Mouse (Mus musculus): ENCODE data around the gene Thap4.

The Thap4 gene

DNA sequence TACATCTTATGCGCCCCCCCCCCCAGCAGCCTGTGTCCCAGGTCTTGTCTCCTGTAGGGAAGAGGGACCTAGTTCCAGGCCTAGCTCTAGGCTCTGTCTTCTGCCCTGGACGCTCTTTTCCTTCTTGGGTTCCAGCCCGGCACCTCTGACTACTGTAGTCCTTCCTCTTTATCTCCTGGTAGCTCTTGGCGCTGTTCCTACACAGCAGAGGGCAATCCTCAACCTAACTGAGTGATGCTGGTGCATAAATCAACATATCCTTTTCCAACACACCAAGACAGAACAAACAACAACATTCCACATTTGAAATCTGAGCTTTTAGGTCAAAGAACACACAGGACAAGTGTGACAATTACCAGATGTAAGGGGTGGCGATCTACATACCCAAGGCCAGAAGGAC is 8.5 kb downstream of the Thap4 start:
- no peak for DNase-seq (ENCODE audit: low read depth, low spot score)

DNA sequence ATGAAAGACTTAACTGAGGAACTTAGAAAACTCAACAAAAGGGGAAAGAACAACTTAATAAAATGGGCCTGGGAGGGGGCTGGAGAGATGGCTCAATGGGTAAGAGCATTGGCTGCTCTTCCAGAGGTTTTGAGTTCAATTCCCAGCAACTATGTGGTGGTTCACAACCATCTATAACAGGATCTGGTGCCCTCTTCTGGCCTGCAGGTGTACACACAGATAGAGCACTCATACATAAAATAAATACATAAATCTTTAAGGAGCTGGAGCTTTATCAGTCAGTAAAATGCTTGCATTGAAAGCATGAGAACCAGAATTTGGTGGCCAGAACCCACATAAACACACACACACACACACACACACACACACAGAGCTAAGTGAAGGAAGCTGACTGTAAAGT is 11.8 kb downstream of the Thap4 start:
- no peak for DNase-seq (ENCODE audit: low read depth, low spot score)

DNA sequence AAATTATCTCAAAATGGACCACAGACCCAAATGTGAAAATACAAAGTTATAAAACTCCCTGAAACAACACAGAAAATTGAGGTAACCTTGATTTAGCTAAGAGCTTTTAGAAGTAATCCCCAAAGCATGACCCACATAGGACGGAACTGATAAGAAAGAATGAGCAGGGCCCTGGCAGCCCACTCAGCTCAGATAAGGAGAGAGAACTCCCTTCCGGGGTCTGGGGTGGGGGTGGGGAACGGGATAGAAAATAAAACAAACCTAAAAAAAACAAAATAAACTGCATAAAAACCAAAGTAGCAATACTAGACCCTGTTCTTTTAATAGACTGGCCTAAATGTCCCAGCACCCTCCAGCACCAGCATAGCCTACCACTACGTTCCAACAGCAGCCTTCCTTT is 12.7 kb downstream of the Thap4 start:
- no peak for DNase-seq (ENCODE audit: low read depth, low spot score)

DNA sequence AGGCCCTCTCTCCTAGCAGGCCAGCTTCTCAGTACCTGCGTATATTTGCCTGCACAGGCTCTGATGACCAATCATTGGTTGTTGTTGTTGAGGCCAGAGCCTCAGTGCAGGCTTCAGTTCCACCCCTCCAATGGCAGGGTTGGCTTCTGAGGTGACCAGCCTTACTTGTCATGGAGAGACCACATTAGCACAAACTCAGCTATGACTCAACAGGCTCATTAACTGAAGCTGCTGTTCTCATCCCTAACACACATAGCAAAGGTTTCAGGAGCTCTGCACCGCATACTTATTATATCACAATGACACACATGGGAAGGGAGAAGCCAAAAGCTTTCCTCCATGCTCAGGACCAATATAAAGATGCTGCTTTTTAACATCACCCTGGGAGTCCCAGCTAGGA is 14.0 kb downstream of the Thap4 start:
- DNase-seq (ENCODE audit: low read depth, low spot score), result no peak

DNA sequence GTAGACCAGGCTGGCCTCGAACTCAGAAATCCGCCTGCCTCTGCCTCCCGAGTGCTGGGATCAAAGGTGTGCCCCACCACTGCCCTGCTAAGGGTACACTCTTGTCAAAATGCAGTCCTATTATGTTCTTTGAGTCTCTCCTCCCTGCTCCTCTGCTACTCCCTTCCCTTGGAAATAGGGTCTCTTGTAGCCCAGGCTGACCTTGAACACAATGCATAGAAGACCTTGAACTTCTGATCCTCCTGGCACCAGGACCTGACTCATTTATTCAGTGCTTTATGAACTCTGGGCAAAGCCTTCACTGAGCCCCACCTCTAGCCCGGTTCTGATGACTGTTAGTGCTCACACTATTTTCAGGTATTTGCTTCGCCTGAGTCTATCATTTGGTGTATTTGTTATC is 17.0 kb downstream of the Thap4 start:
- DNase-seq (ENCODE audit: low read depth, low spot score), result no peak

DNA sequence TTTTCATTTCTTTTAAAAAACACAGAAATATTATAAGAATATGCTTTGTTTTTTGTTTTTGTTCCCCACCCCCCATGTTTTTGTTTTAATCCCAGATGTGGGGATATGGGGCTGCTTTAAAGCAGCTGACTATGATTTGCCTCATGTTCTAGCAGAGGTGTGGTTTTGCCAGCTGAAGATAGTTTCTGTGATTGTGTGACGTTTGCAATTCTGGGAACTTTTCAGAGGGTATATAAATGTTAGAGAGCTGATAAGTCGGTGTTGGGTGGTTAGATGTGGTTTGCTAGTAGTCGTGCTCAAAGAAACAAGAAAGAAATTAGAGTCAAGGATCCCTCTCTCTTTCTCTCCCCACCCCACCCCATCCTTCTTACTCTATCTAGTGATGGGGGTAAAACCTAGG is 18.8 kb downstream of the Thap4 start:
- no peak for DNase-seq (ENCODE audit: low read depth, low spot score)

DNA sequence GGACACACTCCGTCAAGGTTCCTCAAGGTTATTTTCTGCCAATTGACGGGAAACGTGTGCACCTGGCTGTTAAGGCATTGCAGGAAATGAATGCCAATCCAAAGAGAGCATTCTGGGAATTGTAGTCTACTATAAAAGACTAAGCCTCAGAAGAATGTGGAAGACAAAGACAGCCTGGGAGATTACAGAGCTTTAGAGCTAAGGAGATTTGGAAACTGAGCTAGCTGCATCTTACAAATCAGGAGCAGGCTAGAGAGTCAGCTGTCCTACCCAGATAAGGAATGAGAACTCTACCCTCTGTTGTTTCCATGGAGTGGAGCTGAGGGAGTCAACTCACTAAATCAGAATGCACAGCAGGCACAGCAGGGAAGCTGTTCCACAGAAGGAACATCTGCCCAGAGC is 22.8 kb downstream of the Thap4 start:
- DNase-seq (ENCODE audit: low read depth, low spot score), result no peak

DNA sequence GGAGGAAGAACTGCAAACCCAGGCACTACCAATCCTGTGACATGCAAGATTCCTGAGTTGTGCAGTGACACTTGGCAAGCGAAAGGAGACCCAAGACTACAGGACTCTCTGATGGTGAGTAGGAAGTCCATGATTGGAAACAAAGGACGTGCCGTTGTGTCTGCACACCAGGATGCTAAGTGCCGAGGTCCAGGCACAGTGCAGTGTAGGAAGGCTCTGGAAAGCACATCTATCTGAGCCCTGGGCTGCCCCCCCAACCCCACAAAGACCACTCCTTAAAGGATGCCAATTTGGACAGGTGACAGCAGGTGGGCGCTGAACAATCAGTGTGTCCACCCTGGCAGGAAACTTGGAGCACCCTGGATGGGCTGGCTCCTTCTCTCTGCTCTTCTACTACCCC is 23.6 kb downstream of the Thap4 start:
- no peak for DNase-seq (ENCODE audit: low read depth, low spot score)

DNA sequence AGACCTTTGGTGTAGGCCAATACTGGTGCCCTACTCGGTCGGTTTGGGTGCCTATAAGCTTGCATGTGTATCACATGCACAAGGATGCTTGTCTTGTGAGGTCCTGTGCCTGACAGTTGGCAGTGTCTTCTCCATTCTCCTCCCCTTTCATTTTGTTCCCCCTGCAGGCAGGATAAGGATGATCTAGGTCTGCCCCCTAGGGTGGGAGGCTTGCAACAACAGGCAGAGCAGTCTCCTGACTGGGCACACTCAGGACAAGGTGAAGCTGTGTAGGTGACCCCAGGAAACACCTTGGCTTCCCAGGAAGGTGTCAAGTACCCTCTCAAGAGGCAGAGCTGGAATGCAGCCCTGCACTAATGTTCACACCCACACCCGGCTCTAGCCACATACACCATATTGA is 27.7 kb downstream of the Thap4 start:
- DNase-seq (ENCODE audit: low read depth, low spot score), result no peak

DNA sequence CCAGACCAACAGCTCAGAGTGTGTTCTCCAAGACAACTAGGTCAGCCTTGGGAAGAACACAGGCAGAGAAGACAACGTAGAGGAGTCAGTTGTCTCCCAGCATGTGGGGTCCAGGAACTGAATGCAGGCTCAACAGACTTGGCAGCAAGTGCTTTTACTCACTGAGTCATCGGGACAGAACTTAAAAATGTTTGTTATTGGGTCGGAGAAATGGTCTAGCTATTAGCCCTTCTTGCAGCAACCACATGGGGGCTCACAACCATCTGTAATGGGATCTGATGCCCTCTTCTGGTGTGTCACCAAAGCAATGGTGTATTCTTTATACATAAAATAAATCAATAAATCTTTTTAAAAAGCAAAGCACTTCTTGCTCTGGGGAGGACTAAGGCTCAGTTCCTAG is 28.5 kb downstream of the Thap4 start:
- no peak for DNase-seq (ENCODE audit: low read depth, low spot score)

DNA sequence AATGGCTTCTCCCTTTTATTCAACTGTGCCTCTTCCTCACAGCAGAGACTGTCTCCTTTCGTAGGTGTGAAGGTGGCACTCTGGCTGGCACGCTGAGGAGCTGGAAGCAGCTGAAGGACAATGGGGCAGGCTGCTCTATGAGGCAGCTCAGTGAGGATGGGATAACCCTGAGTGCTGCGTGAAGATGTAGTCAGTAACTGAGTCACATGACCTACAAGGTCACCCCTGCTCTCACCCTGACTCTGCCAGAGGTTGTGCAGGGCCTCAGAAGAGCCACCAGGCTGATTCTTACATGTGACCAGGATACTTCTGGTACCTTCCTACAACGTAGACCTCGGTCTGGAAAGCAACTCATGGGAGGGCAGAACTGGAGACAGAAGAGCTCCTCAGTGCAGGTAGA is 29.0 kb downstream of the Thap4 start:
- no peak for DNase-seq (ENCODE audit: low read depth, low spot score)

DNA sequence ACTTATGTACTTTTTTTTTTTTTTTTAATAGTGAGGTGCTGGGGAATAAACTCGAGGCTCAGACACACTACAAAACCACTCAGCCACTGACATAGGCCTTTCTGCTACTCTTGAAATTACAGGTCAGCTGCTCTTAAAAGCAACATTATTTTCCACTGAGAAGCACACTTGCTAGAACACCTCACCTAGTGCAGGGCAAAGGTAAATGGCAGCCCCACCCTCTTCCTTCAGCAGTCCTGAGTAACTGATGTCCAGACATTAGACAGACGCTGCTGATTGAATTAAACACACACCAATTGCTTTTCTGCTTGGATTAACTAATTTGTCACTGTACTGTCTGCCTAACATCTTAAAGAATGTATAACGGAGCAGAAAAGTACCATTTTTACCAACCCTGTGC is 30.0 kb downstream of the Thap4 start:
- no peak for DNase-seq (ENCODE audit: low read depth, low spot score)

DNA sequence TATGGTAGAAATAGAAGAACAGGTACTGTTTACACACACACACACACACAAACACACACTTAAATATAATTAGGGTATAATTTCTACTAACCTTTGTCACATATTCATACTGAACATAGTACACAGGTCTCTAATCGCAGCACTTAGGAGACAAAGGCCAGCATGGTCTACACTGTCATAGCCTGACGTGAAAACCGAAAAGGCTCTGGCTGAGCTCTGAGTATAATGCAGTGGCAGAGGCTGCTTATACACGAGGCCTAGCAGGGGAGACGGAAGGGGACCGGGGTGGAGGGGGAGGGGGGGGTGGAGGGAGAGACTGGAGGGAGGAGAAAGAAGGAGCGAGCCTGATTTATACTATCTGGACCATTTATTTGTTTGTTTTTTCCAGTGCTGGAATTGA is 33.1 kb downstream of the Thap4 start:
- no peak for DNase-seq (ENCODE audit: low read depth, low spot score)

DNA sequence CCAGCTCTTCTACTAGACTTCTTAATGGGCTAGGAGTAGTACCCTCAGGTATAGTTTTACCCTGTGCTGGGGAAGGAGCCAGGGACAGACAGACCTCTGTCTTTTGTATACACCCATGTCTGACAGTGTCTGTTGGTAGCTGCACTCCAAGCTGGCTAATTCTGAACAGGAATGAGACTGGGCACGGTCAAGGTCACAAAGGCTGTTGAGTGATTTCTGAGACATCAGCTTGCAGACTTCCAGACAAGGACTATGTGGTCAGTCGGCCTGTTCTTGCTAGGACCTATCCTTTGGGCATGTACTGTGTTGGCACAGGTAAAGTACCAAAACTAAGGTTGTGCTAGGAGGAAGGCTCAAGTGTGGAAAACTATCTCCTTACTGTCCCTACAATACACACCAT is 38.5 kb downstream of the Thap4 start:
- DNase-seq (ENCODE audit: low read depth, low spot score), result no peak

DNA sequence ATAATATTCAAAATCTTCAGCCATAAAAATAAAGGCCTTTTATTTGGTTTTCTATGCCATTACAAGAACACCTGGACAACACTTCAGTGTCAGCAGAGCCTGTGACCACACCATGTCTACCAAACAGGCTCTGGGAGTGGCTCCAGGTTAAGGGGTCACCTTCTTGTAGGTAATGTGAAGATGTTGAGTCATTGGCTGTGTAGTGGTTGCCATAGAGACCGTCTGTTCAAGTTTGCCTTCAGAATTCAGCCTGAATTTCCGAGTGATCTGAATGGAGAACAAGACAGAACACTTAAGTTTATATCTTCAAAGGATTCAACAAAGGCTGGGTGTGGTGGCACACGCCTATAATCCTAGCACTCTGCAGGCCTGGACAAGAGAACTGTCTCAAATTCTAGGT is 49.3 kb downstream of the Thap4 start:
- DNase-seq (ENCODE audit: low read depth, low spot score), result no peak

DNA sequence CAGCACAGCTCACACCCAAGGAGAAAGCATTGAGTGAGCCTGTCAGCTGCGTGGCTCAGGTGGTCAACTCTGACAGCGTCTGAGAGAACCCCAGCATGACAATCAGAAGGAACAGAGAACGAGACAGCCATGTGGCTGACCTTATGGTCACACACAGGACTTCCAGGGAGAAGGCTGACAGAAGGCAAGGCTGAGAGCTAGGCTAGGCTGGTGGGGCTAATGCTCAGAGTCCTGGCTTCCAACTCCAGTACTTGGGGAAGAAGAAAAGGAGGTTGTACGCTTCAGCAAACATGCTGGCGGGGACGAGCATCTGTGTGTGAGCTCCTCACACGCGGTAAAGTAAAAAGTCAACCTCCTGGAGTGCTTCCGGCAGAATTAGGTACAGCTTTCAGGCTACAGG is 50.3 kb downstream of the Thap4 start:
- DNase-seq (ENCODE audit: low read depth, low spot score), result no peak

DNA sequence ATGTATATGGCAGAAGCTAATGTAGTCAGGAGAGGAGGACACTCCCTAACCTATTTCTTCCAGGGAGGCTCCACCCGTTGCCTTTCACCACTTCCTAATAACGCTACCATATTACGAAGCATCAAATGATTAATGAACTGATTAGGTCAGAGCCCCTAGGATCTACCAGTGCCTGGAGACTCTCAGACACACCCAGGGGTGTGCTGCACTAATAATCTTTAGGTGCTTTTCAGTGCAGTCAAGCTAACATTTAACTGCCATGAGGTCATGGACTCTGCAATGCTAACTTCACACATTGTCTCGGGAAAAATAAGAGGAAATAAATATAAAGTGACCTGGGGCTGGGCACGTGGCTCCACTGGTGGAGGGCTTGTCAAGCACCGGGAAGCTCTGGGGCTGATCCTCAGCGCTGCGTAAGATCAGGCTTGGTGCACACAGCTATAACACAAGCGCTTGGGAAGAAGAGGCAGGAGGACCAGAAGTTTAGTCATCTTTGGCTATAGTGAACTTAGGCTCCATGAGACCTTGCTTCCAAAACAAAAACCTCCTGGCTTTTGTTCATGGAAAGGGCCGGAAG is 51.1 kb downstream of the Thap4 start:
- DNase-seq (ENCODE audit: low read depth, low spot score), result no peak

DNA sequence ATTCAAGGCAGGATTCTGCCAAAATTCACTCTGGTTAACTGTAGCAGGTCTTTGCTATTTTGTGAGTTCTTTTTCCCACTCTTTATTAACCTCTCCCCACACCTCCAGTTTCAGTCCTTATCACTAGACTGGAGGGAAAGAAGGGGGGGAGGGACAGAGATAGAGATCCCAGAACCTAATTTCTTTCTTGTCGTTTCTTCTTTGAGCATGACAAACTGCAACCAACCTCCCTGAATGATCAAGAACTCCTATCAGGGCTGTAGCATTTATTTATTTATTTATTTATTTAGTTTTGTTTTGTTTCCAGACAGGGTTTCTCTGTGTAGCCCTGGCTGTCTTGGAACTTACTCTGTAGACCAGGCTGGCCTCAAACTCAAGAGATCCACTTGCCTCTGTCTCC is 52.6 kb downstream of the Thap4 start:
- DNase-seq (ENCODE audit: low read depth, low spot score), result no peak

DNA sequence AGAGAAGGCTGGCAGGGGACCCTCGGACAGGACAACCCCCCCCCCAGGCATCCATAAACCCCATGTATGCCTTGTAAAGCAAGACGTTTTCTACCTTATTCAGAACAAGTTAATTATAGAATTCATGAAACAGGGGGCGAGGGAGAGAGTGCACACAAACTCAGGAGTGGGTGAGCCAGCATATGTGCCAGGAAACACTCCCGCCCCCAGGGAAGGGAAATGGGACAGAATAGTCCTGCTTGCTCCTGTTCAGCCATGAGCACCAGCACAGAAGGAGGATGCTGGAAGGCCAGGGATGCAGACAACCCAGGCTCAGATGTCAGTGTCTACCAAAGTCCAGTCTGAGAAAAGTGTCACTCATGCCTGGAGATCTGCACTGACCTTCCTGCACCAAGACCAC is 55.5 kb downstream of the Thap4 start:
- DNase-seq (ENCODE audit: low read depth, low spot score), result no peak

DNA sequence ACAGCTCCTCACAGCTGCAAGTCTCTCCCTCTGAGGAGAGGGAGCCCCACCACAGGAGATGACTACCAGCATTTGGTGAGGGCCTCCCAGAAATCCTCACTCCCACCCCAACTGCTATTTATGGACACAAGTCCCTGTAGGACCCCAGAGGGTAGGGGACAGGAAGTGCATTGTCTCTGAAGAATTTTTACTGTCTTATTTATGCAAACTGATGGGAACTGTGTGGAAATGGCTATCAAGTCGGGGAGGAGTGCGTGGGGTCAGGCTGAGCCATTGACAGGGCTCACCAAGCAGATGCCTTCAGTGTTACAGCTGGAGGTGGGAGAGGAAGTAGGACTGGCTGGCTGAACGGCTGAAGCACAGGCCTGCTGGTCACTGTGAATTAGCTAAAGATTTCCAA is 57.3 kb downstream of the Thap4 start:
- DNase-seq (ENCODE audit: low read depth, low spot score), result no peak

DNA sequence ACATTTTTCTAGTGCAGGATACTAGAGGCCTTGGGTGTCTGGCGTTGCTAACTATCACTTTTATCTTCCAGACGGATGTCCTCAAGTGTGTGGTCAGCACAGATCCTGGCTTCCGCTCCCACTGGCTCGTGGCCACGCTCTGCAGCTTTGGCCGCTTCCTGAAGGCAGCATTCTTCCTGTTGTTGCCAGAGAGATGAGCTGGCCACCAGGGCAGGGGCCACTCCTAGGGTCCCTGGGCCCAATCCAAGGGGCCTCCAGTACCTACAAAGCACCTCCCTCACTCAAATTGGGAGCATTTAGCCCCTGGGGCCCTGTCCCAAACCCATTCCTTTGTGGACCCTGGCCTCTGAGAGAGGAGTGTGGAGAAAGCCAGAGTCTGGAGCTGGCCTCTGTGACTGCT is 59.7 kb downstream of the Thap4 start:
- no peak for DNase-seq (ENCODE audit: low read depth, low spot score)

DNA sequence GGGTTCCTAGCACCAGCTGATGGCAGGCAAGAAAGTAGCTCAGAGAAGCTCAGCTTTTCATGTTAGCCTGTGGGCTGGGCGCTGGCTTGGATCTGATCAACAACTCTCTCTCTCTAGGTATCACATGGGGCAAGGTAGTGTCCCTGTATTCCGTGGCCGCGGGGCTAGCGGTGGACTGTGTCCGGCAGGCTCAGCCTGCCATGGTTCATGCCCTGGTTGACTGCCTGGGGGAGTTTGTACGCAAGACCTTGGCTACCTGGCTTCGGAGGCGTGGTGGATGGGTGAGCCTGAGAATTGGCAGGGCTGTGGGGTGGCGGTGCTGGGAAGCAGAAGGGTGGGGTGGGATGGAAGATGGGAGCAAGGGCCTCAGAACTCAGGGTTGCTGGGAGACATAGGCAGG is 60.7 kb downstream of the Thap4 start:
- no peak for DNase-seq (ENCODE audit: low read depth, low spot score)

DNA sequence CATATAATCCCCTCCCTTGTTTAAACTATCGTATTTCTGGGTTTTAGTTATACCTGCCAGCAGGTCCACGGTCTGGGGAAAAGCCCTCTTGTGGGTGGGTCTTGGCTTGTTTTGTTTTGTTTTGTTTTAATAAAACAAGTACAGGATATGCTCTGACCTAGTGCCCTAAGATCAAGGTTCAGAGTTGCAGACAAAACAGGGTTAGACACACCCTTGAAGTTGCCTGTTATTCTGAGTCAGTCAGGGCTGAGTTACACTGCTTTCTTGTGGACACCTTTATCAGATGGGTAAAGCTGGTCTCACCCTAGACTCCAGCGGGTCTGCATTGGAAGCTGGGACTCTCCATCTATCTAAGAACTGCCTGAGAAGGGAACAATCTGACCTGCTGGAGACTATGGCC is 61.2 kb downstream of the Thap4 start:
- no peak for DNase-seq (ENCODE audit: low read depth, low spot score)

DNA sequence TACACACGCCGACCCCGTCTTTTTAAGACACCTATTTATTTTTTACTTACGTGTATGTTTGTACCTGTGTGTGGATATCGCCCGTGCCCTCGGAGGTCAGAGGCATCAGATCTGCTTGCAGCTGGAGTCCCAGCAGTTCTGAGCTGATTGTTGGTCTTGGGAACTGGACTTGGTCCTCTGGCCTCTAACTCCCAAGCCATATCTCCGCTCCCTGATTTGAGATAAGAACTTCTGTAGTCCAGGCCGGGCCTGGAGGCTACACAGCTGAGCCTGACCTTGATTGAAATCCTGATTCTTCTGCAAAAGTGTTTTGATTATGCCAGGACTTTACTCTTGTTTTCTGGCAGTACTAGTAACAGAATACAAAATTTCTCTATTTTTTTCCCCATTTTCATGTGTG is 61.9 kb downstream of the Thap4 start:
- no peak for DNase-seq (ENCODE audit: low read depth, low spot score)
